Mouse (Mus musculus) G1E (cell line): ENCODE results near the gene Rreb1.

Experiments used
- CTCF ChIP-seq: IDR thresholded peaks from 2 replicates; pipeline ENCODE4 v1.5.1; 2012; ENCODE audit warnings: low read depth, low read length, inconsistent platforms, mixed read lengths
- GATA1 ChIP-seq: IDR thresholded peaks from 2 replicates; pipeline ENCODE4 v1.6.1; 2012; ENCODE audit warnings: borderline replicate concordance, low read length, inconsistent platforms, mixed read lengths
- GATA2 ChIP-seq: IDR thresholded peaks from 2 replicates; pipeline ENCODE4 v1.6.1; 2012; ENCODE audit warnings: low read depth, low read length, inconsistent platforms, borderline replicate concordance
- POLR2AphosphoS5 ChIP-seq: IDR thresholded peaks from 2 replicates; pipeline ENCODE4 v1.6.1; 2012; ENCODE audit warnings: low read depth, low read length, inconsistent platforms; ENCODE audit not compliant: insufficient replicate concordance

GRCm38 (mm10) chr13:37885392-37885791 is 107.2 kb downstream of the Rreb1 start:
- TF ChIP-seq CTCF (no peak), GATA2 (no peak), GATA1 (no peak), POLR2AphosphoS5 (no peak)
